Mouse (Mus musculus) E14TG2a.4 (cell line): ENCODE measurements around the gene Nt5dc2.

Experiments
- CTCF ChIP-seq: conservative IDR thresholded peaks from 2 replicates; pipeline ENCODE4 v1.5.1; 2014; ENCODE audit warnings: low read length
- NANOG ChIP-seq: IDR thresholded peaks from 2 replicates; pipeline ENCODE4 v1.6.1; 2014; ENCODE audit warnings: borderline replicate concordance, low read length, mixed read lengths

DNA sequence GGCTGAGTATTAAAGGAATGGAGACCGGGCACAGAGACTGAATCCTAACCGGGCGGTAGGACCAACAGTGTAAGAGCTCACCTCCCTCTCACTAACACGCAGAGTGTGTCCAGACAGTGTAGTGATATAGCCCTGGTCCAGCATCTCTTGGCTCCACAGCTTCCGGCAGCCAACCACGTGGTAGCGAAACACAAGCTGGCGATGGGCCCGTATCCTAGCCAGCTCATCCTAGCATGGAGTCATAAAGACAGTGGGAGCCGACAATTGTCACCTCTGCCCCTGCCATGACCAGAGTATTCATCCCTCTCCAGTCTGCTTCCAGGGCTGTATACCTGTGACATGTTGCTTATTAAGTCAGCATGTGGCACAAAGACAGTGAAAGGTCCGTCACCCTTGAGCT, 14.8 kb downstream of the Nt5dc2 start:
- no peak for TF ChIP-seq CTCF
- no peak for TF ChIP-seq NANOG
